ENCODE assay signal across 10 mouse cellular contexts in the genomic region with DNA sequence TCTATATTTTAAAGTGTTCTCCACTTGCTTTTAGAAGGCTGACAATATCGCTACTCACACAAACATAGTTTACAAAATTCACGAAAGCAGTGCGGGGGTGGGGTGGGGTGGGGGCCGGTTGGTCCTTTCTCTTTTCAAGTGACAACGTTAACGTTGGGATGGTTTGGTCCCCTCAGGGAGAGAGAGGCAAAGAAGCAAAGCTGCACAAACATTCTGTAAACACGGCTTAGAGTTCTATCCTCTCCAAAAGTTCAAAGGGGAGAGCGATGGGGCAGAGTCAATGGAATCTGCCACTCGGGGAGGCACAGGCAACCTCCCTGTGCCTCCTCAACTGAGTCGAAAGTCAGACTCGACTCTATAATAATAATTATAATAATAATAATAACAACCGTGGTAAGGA. TPM values are rescaled to one million over a fixed set of nuclear protein-coding genes. Genes with fewer than 3 reads are reported as not detected.
DNase-seq lines count a peak whose midpoint lies in the region; ATAC-seq and TF ChIP-seq lines count a peak whose summit lies in the region.
"Had no signal": no experiment of that assay in that cellular context is flagged by ENCODE, and none has a peak within 500 bp of the region (broad histone marks: within the 10 kb centered on the region; RNA-seq: fewer than 3 reads in every experiment).

No protein-coding gene starts in this region.

- TF ChIP-seq EP300 in lung, postnatal 0 days (IDR thresholded peaks at IDR 0.05): no peak

- DNase-seq in embryo, embryonic 9.5 days (ENCODE audit: extremely low spot score): peak; percentile 16
- no peak for DNase-seq in embryo, embryonic 10 days (ENCODE audit: low spot score)
- no peak for DNase-seq in lung, postnatal 0 days (ENCODE audit: low spot score)
- DNase-seq in lung, adult 2 months: no peak
- no peak for DNase-seq in kidney, postnatal 4 days
- DNase-seq in frontal cortex, postnatal 14 days (ENCODE audit: low spot score in 2 of 2): no peak
- DNase-seq: kidney, adult 9 months; lung, postnatal 4 days had no signal

- H3K4me2 ChIP-seq in lung, postnatal 0 days (replicated peaks; ENCODE audit: low read depth, low read length): peak overlapping the region; percentile 50; the same call in 1 of the 2 replicates
- H3K4me2 ChIP-seq in limb, embryonic 15.5 days: peak overlapping the region; percentile 39; the same call in 1 of the 2 replicates
- H3K4me2 ChIP-seq in stomach, embryonic 15.5 days: peak overlapping the region; percentile 51

- ATAC-seq in lung, postnatal 0 days: no peak
- no peak for ATAC-seq in limb, embryonic 15.5 days (ENCODE audit: insufficient number of reproducible peaks, low FRiP score, low TSS enrichment, low read depth)
- no peak for ATAC-seq in stomach, embryonic 15.5 days (ENCODE audit: insufficient read depth, low FRiP score, low read depth)

- peaks cover 92% of the 10 kb centered on the region for H3K27me3 ChIP-seq in lung, postnatal 0 days (replicated peaks; ENCODE audit: insufficient read depth, low read length)
- peaks cover 94% of the 10 kb centered on the region for H3K27me3 ChIP-seq in limb, embryonic 15.5 days
- peaks cover 84% of the 10 kb centered on the region for H3K27me3 ChIP-seq in stomach, embryonic 15.5 days (replicated peaks)

- H3K4me3 ChIP-seq in lung, postnatal 0 days (ENCODE audit: low read depth, low read length): peak overlapping the region; percentile 33; the same call in 1 of the 2 replicates
- H3K4me3 ChIP-seq in lung, adult 2 months (replicated peaks; ENCODE audit: extremely low read depth, low read depth, low read length): no peak overlapping the region
- no peak overlapping the region; the same call in 1 of the 2 replicates for H3K4me3 ChIP-seq in limb, embryonic 15.5 days
- peak overlapping the region; percentile 34 for H3K4me3 ChIP-seq in stomach, embryonic 15.5 days (replicated peaks)

- no peak for TF ChIP-seq POLR2A in lung, adult 2 months (IDR thresholded peaks at IDR 0.05; ENCODE audit: borderline replicate concordance, extremely low read depth, low read depth, low read length)

- H3K27ac ChIP-seq in lung, postnatal 0 days (ENCODE audit: low read length): no peak overlapping the region
- H3K27ac ChIP-seq in limb, embryonic 15.5 days: no peak overlapping the region
- no peak overlapping the region for H3K27ac ChIP-seq in stomach, embryonic 15.5 days

- WGBS in lung, postnatal 0 days: 8% methylated on average over 12 of the region's 12 CpGs
- 14% methylated on average over 12 of the region's 12 CpGs for WGBS in lung, adult 2 months
- WGBS in limb, embryonic 15.5 days: 4% methylated on average over 12 of the region's 12 CpGs
- WGBS in stomach, embryonic 15.5 days: 1% methylated on average over 12 of the region's 12 CpGs

- no peak overlapping the region for H3K9ac ChIP-seq in lung, postnatal 0 days (replicated peaks; ENCODE audit: low read depth)
- no peak overlapping the region for H3K9ac ChIP-seq in limb, embryonic 15.5 days
- H3K9ac ChIP-seq in stomach, embryonic 15.5 days: no peak overlapping the region

- no peaks in the 10 kb centered on the region for H3K9me3 ChIP-seq in lung, postnatal 0 days (ENCODE audit: low read length)
- no peaks in the 10 kb centered on the region for H3K9me3 ChIP-seq in limb, embryonic 15.5 days
- H3K9me3 ChIP-seq in stomach, embryonic 15.5 days: no peaks in the 10 kb centered on the region

- TF ChIP-seq CTCF in lung, postnatal 0 days (IDR thresholded peaks at IDR 0.05): no peak
- TF ChIP-seq CTCF in lung, adult 2 months (IDR thresholded peaks at IDR 0.05; ENCODE audit: insufficient read depth, low read length): no peak

- H3K36me3 ChIP-seq in lung, postnatal 0 days (ENCODE audit: insufficient read depth, low read length): no peaks in the 10 kb centered on the region
- H3K36me3 ChIP-seq in limb, embryonic 15.5 days: no peaks in the 10 kb centered on the region
- H3K36me3 ChIP-seq in stomach, embryonic 15.5 days: no peaks in the 10 kb centered on the region

- H3K4me1 ChIP-seq in lung, postnatal 0 days (ENCODE audit: insufficient read depth, low read depth, low read length): peaks cover 16% of the 10 kb centered on the region
- H3K4me1 ChIP-seq in lung, adult 2 months (ENCODE audit: control insufficient read depth, insufficient read depth, low read length): peaks cover 10% of the 10 kb centered on the region; the same call in 1 of the 2 replicates
- H3K4me1 ChIP-seq in limb, embryonic 15.5 days: peaks cover 36% of the 10 kb centered on the region
- H3K4me1 ChIP-seq in stomach, embryonic 15.5 days: peaks cover 17% of the 10 kb centered on the region; the same call in 1 of the 2 replicates

RNA-seq across cellular contexts. Expression of a gene that starts 10.5 kb away (rescaled TPM):
- polyA plus RNA-seq in lung, postnatal 0 days (2015; fragmentation: Nextera tagmentation; extraction: Ambion mirVana): not detected in 2 replicates
- not detected in 2 replicates for polyA plus RNA-seq in lung, adult 2 months (2012; rRNA removed)
- polyA plus RNA-seq in limb, embryonic 15.5 days (2015; fragmentation: Nextera tagmentation; extraction: Ambion mirVana): 0.11 TPM in 1 of 2 replicates, not detected in the other
- polyA plus RNA-seq in stomach, embryonic 15.5 days (2015; fragmentation: Nextera tagmentation; extraction: Ambion mirVana): 3.5 and 6.0 TPM in 2 replicates

Comparison
In these comparisons a context has a peak if more than half of its experiments do, and no peak if none do; other contexts are left out.
1. H3K4me3 ChIP-seq: peak in lung, postnatal 0 days (single experiment) and stomach, embryonic 15.5 days (single experiment); none in lung, adult 2 months (single experiment) and limb, embryonic 15.5 days (single experiment).
2. Peak in every context shown above with its lines, with median percentiles within 50 percentile points of each other: H3K4me2 ChIP-seq.